Mouse (Mus musculus) testis, adult 2 months (tissue): ENCODE measurements around the gene Dner. TPM values are rescaled to one million over a fixed set of nuclear protein-coding genes. Genes with fewer than 3 reads are reported as not detected.

Source experiments
- H3K27ac ChIP-seq: fragments of 200-500 bp; 2 replicates; pipeline ENCODE4 v1.5.1; 2012; ENCODE audit warnings: low read depth, low read length; ENCODE audit not compliant: control insufficient read depth, insufficient read depth
- H3K27me3 ChIP-seq: fragments of 200-500 bp; 2 replicates; pipeline ENCODE4 v1.6.1; 2012; ENCODE audit warnings: mild to moderate bottlenecking, low read length, moderate library complexity; ENCODE audit not compliant: control insufficient read depth, insufficient read depth
- H3K36me3 ChIP-seq: fragments of 200-500 bp; 2 replicates; pipeline ENCODE4 v1.6.1; 2012; ENCODE audit warnings: mild to moderate bottlenecking, low read length; ENCODE audit not compliant: control insufficient read depth, insufficient read depth
- H3K4me1 ChIP-seq: fragments of 200-500 bp; 2 replicates; pipeline ENCODE4 v1.6.1; 2012; ENCODE audit warnings: low read length; ENCODE audit not compliant: control insufficient read depth, insufficient read depth
- H3K4me3 ChIP-seq: fragments of 200-500 bp; 2 replicates; pipeline ENCODE4 v1.5.1; 2012; ENCODE audit warnings: low read depth, mild to moderate bottlenecking, low read length, moderate library complexity, mixed read lengths; ENCODE audit not compliant: control insufficient read depth
- CTCF ChIP-seq: fragments of 200-500 bp; IDR thresholded peaks from 2 replicates; pipeline ENCODE4 v1.5.1; 2012; ENCODE audit warnings: low read depth, mild to moderate bottlenecking, inconsistent platforms, low read length, moderate library complexity; ENCODE audit not compliant: control insufficient read depth, insufficient read depth, insufficient replicate concordance
- POLR2A ChIP-seq: fragments of 200-500 bp; IDR thresholded peaks from 2 replicates; pipeline ENCODE4 v1.6.1; 2012; ENCODE audit warnings: low read depth, mild to moderate bottlenecking, inconsistent platforms, low read length, moderate library complexity; ENCODE audit not compliant: control insufficient read depth
- polyA plus RNA-seq: library from polyadenylated mRNA; depleted of rRNA; stranded (reverse); fragments of >200 nt; gene quantifications from 2 replicates; pipeline ENCODE4 v1.2.3, GENCODE M21; 2012

The Dner gene
- polyA plus RNA-seq, 1 experiment = 0.65 TPM

DNA sequence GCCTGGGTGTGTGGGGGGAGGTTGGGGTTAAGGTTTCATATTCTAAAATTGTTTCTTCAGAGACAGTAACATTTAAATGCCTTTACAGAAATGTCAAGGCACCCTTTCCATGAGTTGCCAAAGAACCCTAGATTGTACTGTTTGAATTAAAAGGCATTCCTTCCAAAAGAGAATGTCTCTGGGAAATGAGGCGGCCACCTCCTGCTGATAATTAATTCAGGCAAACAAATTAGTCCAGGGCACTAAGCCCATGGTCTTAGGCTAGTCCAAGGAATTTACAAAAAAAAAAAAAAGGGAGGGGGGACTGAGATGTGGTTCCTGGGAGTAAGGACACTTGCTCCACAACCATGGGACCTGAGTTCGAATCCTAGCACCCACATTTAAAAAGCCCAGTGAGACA is 273.1 kb downstream of the Dner start:
- H3K4me3 ChIP-seq = no peak overlapping the region
- TF ChIP-seq CTCF (no peak), POLR2A (no peak)
- no peaks in the 10 kb centered on the region for H3K27me3 ChIP-seq
- no peak overlapping the region for H3K27ac ChIP-seq
- H3K36me3 ChIP-seq = no peaks in the 10 kb centered on the region
- H3K4me1 ChIP-seq = no peaks in the 10 kb centered on the region

DNA sequence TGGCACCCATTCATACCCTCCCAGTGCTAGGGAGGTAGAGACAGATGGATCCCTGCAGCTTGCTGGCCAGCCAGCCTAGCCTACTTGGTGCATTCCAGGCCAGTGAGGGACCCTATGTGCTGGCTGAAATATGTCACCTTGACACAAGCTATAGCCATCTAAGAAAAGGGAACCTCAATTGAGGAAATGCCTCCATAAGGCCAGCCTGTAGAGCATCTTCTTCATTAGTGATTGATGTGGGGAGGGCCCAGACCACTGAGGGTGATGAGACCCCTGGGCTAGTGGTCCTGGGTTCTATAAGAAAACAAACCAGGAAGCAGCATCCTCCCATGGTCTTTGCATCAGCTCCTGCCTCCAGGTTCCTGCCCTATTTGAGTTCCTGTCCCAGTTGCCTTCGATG is 274.2 kb downstream of the Dner start:
- TF ChIP-seq POLR2A (no peak), CTCF (no peak)
- no peaks in the 10 kb centered on the region for H3K36me3 ChIP-seq
- H3K27me3 ChIP-seq = no peaks in the 10 kb centered on the region
- H3K27ac ChIP-seq = no peak overlapping the region
- no peak overlapping the region for H3K4me3 ChIP-seq
- H3K4me1 ChIP-seq = no peaks in the 10 kb centered on the region

DNA sequence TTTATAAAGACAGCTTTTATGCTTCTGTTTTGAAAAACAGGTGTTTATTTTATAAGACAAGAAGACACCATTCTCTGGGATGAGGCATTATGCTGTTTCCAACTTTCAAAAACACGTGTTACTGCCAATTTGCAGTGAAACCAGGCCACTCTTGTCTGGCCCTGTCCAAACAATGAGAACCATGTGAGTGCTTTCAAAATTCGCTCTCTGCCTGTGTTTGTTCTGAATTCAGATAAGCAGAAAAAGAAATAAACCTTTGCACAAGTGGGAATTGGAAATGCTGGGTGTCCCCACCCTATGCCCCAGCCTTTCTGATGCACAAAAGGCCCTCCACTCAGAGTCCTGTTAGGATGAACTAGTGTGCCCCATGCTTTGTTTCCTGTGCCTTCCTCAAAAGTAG is 276.6 kb downstream of the Dner start:
- H3K27ac ChIP-seq = no peak overlapping the region
- H3K4me3 ChIP-seq = no peak overlapping the region
- no peaks in the 10 kb centered on the region for H3K36me3 ChIP-seq
- TF ChIP-seq CTCF (no peak), POLR2A (no peak)
- H3K27me3 ChIP-seq = no peaks in the 10 kb centered on the region
- H3K4me1 ChIP-seq = no peaks in the 10 kb centered on the region

GRCm38 (mm10) chr1:84418511-84418910 is 277.5 kb downstream of the Dner start:
- Histone ChIP-seq H3K4me1 (no peaks in the 10 kb centered on the region), H3K36me3 (no peaks in the 10 kb centered on the region), H3K27ac (no peak overlapping the region), H3K27me3 (no peaks in the 10 kb centered on the region), H3K4me3 (no peak overlapping the region)
- TF ChIP-seq POLR2A (no peak), CTCF (no peak)

DNA sequence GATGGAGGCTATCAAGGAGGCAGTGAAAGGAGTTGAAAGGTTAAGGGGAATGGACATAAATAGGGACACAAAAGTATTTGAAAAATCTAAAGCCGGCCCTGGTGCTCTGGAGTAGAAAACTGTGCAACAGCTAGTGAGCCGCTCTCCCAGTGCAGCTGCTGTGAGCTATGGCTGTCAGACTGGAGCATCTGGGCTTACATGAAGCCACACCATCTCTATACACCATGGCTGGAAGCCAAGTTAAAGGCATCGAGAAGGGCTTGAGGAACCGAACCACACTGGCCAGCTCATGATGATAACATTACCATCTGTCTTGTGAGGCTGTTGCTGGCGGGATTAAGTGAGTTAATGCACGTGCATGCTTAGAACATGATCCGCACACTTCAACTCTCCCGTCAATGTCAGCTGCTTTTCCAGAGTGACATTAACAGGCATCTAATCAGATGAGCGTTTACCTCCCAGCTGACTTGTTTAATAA is 278.2 kb downstream of the Dner start:
- no peaks in the 10 kb centered on the region for H3K27me3 ChIP-seq
- H3K27ac ChIP-seq = no peak overlapping the region
- no peaks in the 10 kb centered on the region for H3K4me1 ChIP-seq
- H3K36me3 ChIP-seq = no peaks in the 10 kb centered on the region
- no peak for TF ChIP-seq CTCF
- no peak for TF ChIP-seq POLR2A
- H3K4me3 ChIP-seq = no peak overlapping the region

GRCm38 (mm10) chr1:84417276-84417675 is 278.7 kb downstream of the Dner start:
- no peak overlapping the region for H3K4me3 ChIP-seq
- no peaks in the 10 kb centered on the region for H3K27me3 ChIP-seq
- H3K4me1 ChIP-seq = no peaks in the 10 kb centered on the region
- no peak for TF ChIP-seq CTCF
- no peak for TF ChIP-seq POLR2A
- no peak overlapping the region for H3K27ac ChIP-seq
- H3K36me3 ChIP-seq = no peaks in the 10 kb centered on the region

GRCm38 (mm10) chr1:84414464-84414863 is 281.6 kb downstream of the Dner start:
- H3K27ac ChIP-seq = no peak overlapping the region

GRCm38 (mm10) chr1:84409514-84409913 is 286.5 kb downstream of the Dner start:
- no peaks in the 10 kb centered on the region for H3K36me3 ChIP-seq
- no peak overlapping the region for H3K27ac ChIP-seq
- H3K27me3 ChIP-seq = no peaks in the 10 kb centered on the region
- H3K4me3 ChIP-seq = no peak overlapping the region
- H3K4me1 ChIP-seq = no peaks in the 10 kb centered on the region; the same call in none of the 2 replicates
- TF ChIP-seq CTCF = no peak
- TF ChIP-seq POLR2A = no peak

More at GRCm38 (mm10) chr1:84414464-84414863, 281.6 kb downstream of the Dner start:
- Histone ChIP-seq H3K4me3 (no peak overlapping the region), H3K36me3 (no peaks in the 10 kb centered on the region), H3K4me1 (no peaks in the 10 kb centered on the region), H3K27me3 (no peaks in the 10 kb centered on the region)
- TF ChIP-seq POLR2A (no peak), CTCF (no peak)
